Mouse (Mus musculus) gastrocnemius, adult 8-10 months (tissue): ENCODE measurements around the gene Thpo. TPM values are rescaled to one million over a fixed set of nuclear protein-coding genes. Genes with fewer than 3 reads are reported as not detected.

Experiments used
- DNase-seq, 2 experiments: peaks; one replicate each; pipeline ENCODE4 v3.0.0; 2022; ENCODE audit warnings: low spot score in 2 of 2
- total RNA-seq, 4 experiments: library from RNA; stranded (reverse); gene quantifications; 2 replicates each; pipeline ENCODE4 v1.2.4; 2022

Gene Thpo
- total RNA-seq, 4 experiments from 2014 or later, result 4.8 to 7.1 (median 6.2) TPM

- no peak for DNase-seq
Measured at GRCm38 (mm10) chr16:20705786-20706185, 28.5 kb downstream of the Thpo start.

DNA sequence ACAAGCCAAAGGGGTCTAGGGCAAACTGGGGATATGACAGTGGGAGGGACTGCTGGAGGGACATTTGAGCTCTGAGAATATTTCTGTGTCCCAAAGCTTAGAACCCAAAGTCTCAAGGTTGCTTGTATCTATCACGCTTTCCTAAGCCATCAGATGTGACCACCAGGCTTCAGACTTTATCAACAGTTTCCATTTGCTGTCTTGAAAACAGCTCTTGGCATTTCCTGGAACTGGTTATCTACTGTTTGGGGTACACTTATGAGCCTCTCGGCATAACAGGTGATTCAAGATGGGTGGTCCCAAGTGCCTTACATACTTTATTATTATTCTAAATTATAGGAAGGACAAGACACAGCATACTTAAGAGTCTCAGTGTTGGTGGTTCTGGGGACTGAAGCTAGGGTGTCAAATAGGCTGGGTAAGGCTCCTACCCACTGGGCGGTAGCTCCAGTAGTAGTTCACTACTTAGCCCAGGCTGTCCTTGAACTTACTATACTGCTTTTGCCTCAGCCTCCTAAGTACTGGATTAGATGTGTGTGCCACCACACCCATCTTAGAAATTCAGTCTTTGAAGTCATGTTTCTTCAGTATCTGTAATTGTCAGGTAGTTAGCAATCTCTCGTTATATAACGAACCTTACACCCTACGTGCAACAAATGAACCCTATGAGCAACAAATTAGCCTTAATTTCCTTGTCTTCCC is 30.5 kb downstream of the Thpo start:
- no peak for DNase-seq

- DNase-seq, result no peak
Measured at GRCm38 (mm10) chr16:20703071-20703470, 31.2 kb downstream of the Thpo start.

DNA sequence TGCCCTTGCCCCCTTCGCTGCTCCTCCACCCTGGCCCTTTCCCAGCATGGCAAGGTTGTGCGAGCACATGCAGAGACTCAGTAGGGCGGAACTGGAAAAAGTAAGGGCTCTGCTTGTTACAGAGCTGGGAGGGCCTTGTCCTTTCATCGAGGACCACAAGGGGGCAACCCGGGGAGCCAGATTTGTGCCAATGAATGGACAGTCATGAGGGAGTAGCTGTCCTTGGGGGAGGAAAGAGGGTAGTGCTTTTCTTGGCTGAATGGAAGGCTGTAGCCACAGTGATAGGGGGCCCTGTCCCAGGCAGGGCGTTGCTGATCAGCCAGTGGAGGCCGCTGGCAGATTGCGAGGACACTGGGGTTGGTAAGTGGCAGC is 31.8 kb downstream of the Thpo start:
- no peak for DNase-seq

DNA sequence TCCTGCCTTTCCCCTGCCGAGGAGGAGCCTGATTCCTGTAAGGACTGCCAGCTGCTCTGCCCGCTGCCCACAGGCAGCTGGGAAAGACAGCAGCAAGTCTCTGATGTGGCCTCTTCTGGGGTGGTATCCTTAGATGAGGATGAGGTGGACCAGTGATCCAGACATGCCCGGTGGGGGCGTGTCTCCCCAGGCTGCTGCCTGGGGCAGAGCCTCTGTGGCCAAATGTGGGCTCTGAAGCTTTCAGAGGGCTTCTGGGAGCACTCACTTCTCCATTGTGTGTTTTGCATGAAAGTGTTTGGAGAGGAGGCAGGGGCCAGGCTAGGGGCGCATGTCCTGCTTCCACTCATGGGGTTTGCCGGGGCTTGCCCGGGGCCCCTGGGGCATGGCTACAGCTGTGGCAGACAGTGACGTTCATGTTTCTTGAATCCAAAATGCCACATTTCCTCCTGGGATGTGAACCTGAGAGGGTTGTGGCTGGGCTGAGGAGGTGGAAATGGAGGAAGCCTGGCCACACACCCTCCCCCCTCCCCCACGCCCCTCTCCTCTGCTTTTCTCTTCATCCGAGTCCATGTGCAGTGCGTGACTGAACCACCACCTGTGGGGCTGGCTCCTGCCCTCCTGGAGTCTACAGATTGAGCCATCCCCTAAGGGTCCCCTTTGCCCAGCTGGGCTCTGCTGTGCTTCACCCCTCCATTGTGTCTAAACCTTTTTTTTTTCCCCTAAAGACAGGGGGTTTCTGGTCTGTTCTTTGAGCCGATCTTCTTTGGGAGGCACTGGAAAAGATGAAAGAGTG is 32.4 kb downstream of the Thpo start:
- no peak for DNase-seq

- no peak for DNase-seq
Measured at GRCm38 (mm10) chr16:20701316-20701715, 33.0 kb downstream of the Thpo start.

DNA sequence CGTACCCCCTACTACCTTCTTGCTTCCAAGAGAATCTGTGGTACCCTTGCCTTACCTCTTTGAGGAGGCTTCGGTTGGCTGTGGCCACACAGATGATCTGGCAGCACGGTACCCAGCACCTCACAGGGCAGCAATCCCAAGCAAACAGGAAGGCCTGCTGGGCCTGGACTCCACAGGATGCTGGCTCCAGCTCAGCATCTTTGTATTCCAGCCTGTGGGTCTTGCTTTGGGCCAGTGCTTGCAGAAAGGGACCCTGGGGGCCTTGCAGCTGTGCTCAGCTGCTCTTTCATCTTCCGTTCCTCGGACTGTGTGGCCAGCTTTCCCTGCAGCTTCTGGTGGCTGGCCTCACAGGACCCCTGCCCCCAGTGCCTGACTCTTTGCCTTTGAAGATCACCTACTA is 34.3 kb downstream of the Thpo start:
- DNase-seq, result no peak

DNA sequence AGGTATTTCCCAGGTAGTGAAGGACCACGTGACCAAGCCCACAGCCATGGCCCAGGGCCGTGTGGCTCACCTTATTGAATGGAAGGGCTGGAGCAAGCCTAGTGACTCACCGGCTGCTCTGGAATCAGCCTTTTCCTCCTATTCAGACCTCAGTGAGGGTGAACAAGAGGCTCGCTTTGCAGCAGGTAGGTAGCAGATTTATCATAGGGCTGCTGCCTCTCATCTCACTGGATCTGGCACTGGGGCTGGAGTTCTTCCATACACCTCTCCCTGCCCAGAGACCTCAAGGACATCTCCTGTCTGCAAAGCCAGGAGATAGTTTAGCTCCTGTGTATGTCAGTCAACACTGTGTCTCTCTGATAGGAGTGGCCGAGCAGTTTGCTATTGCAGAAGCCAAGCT is 35.0 kb downstream of the Thpo start:
- no peak for DNase-seq

DNA sequence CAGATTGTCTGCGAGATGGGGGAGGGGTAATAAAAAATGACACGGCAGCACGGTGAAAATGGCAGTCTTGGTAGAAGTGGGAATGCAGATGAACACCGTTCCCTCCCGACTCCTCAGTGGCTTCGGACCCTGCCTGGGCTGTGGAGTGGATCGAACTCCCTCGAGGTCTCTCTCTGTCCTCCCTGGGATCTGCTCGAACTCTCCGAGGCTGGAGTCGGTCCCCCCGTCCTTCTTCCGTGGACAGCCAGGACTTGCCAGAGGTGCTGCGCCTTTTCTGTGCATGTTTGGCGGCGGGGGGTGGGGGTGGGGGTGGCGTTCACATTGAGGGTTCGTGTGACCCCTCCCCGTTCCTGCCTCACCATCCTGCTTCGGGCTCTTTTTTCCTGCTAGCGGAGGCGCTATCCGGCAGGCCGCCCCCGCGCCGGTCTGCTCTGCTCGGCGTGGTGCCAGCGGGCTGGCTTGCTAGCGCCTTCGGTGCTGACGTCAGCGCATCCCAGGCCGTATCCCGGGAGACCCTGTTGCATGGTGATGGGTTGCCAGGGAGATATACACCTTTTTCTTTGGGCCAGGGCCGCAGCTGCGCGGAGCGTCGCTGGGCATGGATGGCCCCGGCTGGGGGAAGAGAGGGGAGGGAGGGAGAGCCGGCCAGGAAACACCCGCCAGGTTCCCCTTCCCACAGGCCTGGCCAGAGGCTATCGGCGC is 38.5 kb downstream of the Thpo start:
- DNase-seq, result peak; percentile 70 to 72

- DNase-seq, result peak; percentile 76 to 81
Measured at GRCm38 (mm10) chr16:20694781-20695180, 39.5 kb downstream of the Thpo start.

- peak; percentile 76 to 79 for DNase-seq
Measured at GRCm38 (mm10) chr16:20693111-20693701, 41.1 kb downstream of the Thpo start, which contains the start of gene Fam131a. Gene Fam131a (plus strand): TSS chr16:20693241.

DNA sequence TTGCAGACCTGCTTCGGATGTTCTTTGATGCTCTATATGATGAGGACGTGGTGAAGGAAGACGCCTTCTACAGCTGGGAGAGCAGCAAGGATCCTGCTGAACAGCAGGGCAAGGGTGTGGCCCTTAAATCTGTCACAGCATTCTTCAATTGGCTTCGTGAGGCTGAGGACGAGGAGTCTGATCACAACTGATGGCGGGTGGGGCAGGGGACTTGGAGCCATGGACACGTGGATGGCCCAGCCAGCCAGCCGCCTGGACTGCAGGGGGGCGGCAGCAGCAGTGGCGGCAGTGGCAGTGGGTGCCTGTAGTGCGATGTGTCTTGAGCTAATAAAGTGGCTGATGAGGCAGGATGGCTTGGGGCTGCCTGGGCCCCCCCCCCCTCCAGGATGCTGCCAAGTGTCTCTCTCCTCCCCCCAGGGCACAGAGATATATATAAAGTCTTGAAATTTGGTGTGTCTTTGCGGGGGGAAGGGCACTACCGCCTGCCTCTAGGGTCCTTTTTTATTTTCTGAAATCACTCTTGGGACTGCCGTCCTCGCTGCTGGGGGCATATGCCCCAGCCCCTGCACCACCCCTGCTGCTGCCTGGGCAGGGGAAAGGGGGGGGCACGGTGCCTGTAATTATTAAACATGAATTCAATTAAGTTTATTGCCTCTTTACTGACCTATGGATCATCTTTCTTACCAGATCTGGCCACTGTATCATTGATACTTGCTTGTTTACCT is 41.9 kb downstream of the Thpo start:
- DNase-seq, result no peak

GRCm38 (mm10) chr16:20691617-20692016 is 42.7 kb downstream of the Thpo start:
- no peak for DNase-seq

- DNase-seq, result no peak
Measured at GRCm38 (mm10) chr16:20690774-20691173, 43.5 kb downstream of the Thpo start.

DNA sequence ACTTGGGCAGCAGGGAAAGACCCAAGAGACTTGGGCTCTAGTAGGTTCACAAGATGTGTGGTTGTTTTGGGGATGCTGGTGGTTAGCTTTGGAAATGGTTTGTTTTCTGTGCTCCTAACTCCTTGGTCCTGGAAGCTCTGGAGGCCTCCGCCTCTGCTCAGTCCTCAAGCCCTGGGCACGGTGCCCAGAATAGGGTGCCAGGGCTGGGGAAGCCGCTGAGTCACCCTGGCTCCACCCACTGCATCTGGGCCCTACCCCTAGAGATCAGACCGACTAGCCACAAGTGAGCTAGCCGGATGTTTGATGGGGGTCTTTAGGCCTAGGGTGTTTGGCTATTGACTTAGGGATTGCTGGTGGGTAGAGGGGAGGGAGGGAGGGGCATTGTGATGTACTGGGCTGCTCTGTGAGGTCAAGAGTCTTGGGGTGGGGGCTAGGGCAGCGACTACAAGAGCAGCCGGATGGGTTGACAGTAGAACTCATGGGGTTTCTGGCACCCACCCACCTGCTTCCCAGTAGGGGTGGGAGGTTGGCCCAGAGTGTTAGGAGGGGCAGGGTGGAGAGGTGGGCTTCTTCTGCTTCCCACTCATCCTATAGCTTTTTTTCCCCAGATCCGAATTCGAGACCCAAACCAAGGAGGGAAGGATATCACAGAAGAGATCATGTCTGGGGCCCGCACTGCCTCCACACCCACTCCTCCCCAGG is 56.2 kb downstream of the Thpo start:
- peak; percentile 87 to 93 for DNase-seq

- DNase-seq, result no peak
Measured at GRCm38 (mm10) chr16:20677380-20677779, 56.9 kb downstream of the Thpo start.

- DNase-seq, result no peak
Measured at GRCm38 (mm10) chr16:20676702-20677101, 57.6 kb downstream of the Thpo start.

GRCm38 (mm10) chr16:20675213-20675612 is 59.1 kb downstream of the Thpo start:
- DNase-seq, result no peak
